Mouse (Mus musculus) common myeloid progenitor, adult 5-6 weeks (primary cell): Measurements from ENCODE around the gene Gmfg. TPM values are rescaled to one million over a fixed set of nuclear protein-coding genes. Genes with fewer than 3 reads are reported as not detected.

ENCODE experiments used
- ATAC-seq: replicated peaks from 2 replicates; pipeline ENCODE4 v1.8.0; 2016; ENCODE audit warnings: low read depth, mild to moderate bottlenecking, moderate TSS enrichment, inconsistent platforms; ENCODE audit not compliant: poor library complexity, severe bottlenecking
- total RNA-seq: library from RNA; stranded (forward); fragments of 200-1000, 187-1606 nt; gene quantifications from 2 replicates; pipeline ENCODE4 v1.2.3, GENCODE M21; 2017

The Gmfg gene
- total RNA-seq: 583 and 663 TPM in 2 replicates

- peak; percentile 62 for ATAC-seq
These were observed at the start of gene Gmfg for GRCm38 (mm10) chr7:28436932-28437570. Gene Gmfg (plus strand): TSS chr7:28437447.

- ATAC-seq: no peak
These were observed 46.9 kb upstream of the Gmfg start for GRCm38 (mm10) chr7:28390331-28390730.

GRCm38 (mm10) chr7:28392429-28393271 lies 44.6 kb upstream of the Gmfg start, which contains the start of the genes Med29 and Paf1:
Gene Med29 (minus strand): TSS chr7:28392708.
Gene Paf1 (plus strand): TSS chr7:28392951.
- ATAC-seq: peak; percentile 99

GRCm38 (mm10) chr7:28393272-28393951 lies 43.8 kb upstream of the Gmfg start:
- ATAC-seq: no peak

- ATAC-seq: no peak
These were observed 41.8 kb upstream of the Gmfg start for GRCm38 (mm10) chr7:28395425-28395824.

GRCm38 (mm10) chr7:28398000-28398399 lies 39.2 kb upstream of the Gmfg start:
- ATAC-seq: no peak

GRCm38 (mm10) chr7:28398696-28399340 lies 38.4 kb upstream of the Gmfg start:
- ATAC-seq: no peak

GRCm38 (mm10) chr7:28401030-28401429 lies 36.2 kb upstream of the Gmfg start:
- 0 out of 2 replicates have a peak, but pooled peaks have one; percentile 24 for ATAC-seq

- ATAC-seq: no peak
These were observed 35.3 kb upstream of the Gmfg start for GRCm38 (mm10) chr7:28401942-28402341.

GRCm38 (mm10) chr7:28410841-28411475 lies 26.3 kb upstream of the Gmfg start:
- ATAC-seq: no peak

- no peak for ATAC-seq
These were observed 24.4 kb upstream of the Gmfg start for GRCm38 (mm10) chr7:28412826-28413225.

GRCm38 (mm10) chr7:28417368-28417767 lies 19.9 kb upstream of the Gmfg start:
- no peak for ATAC-seq

- no peak for ATAC-seq
These were observed 19.1 kb upstream of the Gmfg start for GRCm38 (mm10) chr7:28418096-28418670.

- ATAC-seq: no peak
These were observed 17.8 kb upstream of the Gmfg start for GRCm38 (mm10) chr7:28419416-28419815.

GRCm38 (mm10) chr7:28423018-28423417 lies 14.2 kb upstream of the Gmfg start:
- no peak for ATAC-seq

- no peak for ATAC-seq
These were observed 9.5 kb upstream of the Gmfg start for GRCm38 (mm10) chr7:28427738-28428137.

- 0 out of 2 replicates have a peak, but pooled peaks have one; percentile 26 for ATAC-seq
These were observed 6.7 kb upstream of the Gmfg start for GRCm38 (mm10) chr7:28430512-28430911.

- ATAC-seq: no peak
These were observed 5.0 kb upstream of the Gmfg start for GRCm38 (mm10) chr7:28432252-28432651.

- ATAC-seq: no peak
These were observed 1.5 kb upstream of the Gmfg start for GRCm38 (mm10) chr7:28435660-28436259.
